Mouse (Mus musculus) urinary bladder, postnatal 36 days (tissue): Measurements from ENCODE around the gene Sord.
"Not testable (repeated sequence)": the region's sequence is repeated elsewhere in the genome, so short reads cannot be mapped to it uniquely, and the experiment has no call there.

Experiments used
- DNase-seq, 2 experiments: peaks; one replicate each; pipeline ENCODE4 v3.0.0; 2022; ENCODE audit warnings: low spot score in 2 of 2, mixed read lengths in 1 of 2

The Sord gene

DNA sequence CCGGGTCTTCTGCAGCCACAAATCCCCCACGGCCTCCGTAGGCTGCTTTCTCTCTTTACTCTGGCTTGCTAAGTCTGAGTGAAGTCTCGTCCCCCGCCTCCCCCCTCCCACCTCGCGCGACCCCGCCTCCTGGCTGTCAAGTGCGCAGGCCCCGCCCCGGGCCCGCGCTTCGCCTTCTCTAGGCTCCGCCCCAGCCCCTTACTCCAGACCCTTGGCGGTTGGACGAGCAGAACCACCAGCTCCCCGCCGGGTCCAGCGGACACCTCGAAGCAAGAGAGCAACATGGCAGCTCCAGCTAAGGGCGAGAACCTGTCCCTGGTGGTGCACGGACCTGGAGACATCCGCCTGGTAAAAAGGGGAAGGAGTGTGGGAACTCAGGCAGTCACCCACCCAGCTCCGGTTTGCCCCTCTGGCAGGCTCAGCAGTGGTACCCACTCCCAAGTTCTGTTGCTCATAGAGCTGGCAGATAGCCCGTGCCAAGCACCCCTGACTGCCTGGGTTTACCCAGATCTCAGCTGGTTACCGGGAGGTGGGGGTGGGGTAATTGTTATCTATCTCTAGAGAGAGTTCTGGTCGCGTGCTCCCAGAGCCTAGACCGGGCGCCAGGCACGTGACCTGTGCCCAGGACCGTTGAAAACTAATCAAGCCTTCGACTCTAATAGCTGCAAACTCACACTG is at the start of gene Sord:
TSS of gene Sord (plus strand) at position 139 of the 678 bp plus-strand sequence.
- DNase-seq, result peak; percentile 56 to 72

DNA sequence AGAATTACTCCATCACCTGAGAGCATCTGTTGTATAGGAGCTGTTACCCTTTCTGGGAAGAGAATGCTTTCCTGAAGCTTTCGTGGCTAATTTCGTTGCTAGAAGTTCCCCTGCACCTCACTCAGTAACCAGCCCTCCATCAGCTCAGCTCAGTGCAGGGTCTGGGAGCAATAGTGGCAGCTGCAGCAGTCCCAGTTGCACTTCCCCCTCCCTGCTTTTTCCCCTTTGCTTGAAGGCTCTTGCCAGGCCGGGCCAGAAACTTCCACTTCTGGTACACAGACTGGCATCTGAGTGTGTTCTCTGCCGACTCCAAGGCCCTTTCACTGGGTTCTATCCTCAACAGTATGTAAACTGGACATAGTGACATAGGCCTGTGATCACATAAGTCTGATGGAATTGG is 49.5 kb upstream of the Sord start:
- no peak for DNase-seq

DNA sequence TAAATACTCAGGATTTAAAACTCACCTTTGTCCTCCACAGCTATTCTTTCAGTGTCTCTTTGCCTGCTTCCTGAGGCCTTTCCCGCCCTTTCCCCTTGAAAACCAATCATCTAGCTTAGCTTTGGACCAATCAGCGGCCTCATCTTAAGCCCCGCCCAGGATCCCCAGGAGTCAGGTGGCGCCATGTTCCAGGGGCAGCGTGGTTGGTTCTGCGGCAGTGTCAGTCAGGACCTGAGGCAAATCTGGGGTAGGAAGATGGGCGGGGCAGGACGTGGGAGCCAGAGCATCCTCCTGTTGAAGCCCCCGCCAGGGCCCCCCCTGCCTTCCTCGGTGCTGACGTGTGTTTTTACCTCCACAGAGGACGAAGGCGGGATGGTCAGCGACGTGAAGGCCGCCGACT is 48.4 kb upstream of the Sord start, which contains the start of the genes Patl2 and Terb2:
TSS of gene Patl2 (minus strand) at position 84 of the 400 bp plus-strand sequence.
TSS of gene Terb2 (plus strand) at position 167 of the 400 bp plus-strand sequence.
- no peak for DNase-seq

DNA sequence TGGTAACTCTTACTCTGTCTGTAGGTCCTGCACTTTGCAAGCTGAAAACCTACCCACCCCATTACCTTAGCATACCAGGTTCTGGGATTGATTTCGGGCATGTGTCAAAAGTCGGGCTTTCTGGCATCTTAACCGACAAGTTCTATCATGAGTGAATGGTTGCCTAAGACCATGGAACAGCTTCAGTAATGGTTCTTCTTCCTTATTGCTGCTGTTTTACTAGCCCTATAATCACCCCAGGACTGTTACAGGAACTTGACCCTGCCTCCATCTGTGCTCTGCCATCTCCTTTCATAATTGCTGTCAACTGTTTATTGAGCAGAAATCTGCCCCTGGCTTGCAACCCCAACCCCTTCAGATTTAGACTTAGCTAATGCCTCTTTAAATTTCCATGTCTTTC is 47.8 kb upstream of the Sord start:
- DNase-seq, result no peak

DNA sequence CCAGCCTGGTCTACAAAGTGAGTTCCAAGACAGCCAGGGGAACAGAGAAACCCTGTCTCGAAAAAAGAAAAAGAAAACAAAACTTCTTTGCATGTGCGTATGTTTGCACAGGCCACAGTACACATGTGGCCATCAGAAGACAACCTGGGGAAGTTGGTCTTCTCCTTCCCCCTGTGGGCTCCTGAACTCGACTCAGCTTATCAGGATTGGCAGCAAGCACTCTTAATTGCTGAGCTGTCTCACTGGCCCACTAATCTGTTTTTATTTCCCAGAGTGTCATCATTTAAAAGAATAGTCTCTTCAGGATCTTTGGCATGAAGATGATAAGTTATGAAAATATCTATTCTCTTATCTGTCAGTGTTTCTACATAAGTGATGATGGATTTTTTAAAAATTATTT is 42.7 kb upstream of the Sord start:
- DNase-seq, result no peak

DNA sequence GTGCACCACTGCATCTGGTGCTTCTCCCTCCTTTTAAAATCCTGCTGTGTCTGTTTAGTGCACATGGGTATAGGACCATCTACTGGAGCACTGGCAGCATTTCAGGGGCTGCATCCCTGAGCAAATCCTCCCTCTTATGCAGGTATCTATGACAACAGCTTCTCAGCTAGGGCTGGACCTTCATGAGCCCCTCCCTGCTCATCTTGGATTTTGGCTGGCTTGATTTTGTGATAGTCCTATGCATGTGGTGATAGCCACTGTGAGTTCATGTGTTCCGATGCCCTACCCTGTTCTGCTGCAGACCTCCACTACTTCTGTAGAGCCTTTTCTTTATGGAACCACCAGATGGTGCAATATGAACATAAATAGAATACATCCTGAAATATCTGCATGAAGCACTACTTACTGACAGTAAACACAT is 40.0 kb upstream of the Sord start:
- DNase-seq, result no peak

DNA sequence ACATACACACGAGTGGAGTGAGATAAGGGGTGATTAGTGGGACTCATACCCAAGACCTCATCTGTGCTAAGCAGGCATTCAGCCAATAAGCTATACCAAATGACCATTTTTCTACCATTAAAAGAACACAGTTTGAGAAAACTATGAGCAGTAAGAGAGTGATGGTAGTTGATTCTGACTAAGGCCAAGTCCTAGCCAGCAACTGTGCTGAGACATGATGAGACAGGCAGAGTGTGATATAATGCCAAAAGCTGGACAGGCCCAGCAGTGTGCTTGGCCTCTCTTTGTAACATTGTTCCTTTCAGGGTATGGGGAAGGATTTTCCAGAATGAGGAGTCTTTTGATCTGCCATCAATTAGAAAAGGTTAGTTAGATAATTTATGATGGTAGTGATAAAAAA is 33.0 kb upstream of the Sord start:
- no peak for DNase-seq

DNA sequence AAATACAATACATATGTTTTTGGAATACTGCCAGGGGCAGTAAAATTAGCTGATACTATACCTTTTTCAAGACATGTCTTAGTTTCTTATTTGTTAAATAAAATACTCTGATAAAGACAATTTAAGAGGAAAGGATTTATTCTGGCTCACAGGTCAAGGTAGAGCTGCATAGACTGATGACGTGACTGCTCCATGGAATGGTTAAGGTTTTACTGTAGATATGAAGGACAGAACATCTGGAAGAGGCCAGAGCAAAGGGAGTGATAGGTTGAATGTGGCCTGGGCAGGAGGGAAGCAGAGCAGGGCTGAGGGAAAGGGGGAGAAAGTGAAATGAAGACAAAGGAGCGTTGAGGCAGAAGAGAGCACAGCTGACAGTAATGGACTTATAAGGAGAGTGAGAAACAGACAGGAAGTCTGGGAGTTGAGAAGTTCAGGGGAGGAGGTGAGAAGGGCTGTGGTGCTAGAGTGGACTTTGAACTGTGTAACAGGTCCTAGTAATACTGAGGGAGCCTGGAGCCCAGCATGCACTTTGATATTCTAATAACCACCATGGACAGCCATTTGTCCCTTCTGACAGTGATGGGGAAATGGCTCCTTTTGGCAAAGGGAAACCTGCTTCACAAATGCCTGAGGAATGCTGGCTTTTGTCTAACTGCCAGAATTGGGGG is 28.0 kb upstream of the Sord start:
- no peak for DNase-seq

DNA sequence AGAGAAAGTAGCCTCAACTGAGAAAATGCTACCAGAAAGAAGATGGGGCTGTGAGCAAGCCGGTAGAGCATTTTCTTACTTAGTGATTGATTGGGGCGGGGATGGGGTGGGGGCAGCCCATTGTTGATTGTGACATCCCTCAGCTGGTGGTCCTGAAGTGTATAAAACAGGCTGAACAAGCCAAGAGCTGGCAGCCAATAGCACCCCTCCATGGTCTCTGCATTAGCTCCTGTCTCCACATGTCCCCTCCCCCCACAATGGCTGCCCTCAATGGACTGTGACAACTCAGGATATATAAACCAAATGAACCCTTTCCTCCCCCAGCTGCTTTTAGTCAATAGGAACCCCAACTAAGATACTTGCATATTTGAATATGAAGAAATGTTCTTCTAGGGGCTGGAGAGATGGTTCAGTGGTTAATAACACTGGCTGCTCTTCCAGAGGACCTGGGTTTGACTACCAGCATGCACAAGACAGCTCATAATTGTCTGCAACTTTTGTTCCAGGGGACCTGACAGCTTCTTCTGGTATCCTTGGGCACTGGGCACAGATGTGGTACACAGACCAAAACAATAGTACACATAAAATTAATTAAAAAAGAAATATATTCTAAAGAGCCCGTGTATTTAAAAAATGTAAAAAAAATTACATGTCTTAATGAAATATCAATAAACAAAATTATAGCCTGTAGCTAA is 23.9 kb upstream of the Sord start:
- DNase-seq, result no peak

DNA sequence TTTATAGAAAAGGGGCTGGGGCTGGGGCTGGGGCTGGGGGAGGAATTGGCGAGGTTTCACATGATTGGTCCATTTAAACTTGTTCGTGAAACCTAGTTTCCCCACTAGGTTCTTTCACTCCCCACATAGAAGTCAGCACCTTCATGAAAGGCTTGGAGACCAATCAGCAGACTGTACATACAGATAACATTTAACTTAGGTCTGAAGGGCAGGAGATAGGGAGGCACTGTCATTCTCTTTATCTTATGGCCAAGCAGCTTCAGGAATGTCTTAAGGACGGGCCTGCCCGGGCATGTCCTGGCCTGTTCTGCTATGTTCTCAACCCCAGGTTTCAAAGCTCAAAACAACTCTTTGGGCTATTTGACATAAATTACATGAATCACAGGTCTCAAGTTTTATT is 17.5 kb upstream of the Sord start:
- not testable (repeated sequence) for DNase-seq

DNA sequence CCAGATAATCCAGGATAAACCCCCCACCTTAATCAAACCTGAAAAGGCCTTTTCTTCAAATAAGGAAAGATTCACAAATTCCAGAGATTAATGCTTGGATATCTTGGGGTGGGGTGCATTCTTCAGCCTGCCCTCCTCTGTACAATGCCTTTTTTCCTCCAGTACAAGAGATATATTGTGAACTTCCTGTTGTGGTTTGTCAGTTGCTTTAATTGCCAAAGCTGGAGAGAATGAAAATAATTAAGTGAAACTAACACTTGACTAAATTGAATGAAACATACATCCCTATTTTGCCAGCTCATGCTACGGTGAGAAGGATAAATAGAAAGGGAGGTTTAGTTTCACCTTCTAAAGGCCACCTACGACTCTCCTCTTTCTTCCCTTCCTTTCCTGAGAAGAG is 16.3 kb upstream of the Sord start:
- DNase-seq, result no peak

DNA sequence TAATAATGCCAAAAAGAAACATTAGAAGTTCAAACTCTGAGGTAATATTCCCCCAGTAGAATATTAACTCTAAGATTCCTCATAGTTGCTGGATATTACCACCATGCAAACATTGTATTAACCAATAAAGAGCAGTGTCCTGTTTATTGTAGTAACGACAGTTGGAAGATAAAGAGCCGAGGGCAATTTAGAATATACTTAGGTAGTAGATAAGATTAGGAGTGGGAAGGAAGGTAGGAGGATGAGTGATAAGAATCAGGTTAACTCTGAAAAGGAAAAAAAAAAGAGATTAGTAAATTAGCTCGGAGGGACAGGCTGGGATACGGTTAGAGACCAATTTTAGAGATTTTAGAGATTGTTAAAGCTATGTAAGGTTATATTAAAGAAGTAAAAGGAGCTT is 13.2 kb upstream of the Sord start:
- DNase-seq, result no peak

DNA sequence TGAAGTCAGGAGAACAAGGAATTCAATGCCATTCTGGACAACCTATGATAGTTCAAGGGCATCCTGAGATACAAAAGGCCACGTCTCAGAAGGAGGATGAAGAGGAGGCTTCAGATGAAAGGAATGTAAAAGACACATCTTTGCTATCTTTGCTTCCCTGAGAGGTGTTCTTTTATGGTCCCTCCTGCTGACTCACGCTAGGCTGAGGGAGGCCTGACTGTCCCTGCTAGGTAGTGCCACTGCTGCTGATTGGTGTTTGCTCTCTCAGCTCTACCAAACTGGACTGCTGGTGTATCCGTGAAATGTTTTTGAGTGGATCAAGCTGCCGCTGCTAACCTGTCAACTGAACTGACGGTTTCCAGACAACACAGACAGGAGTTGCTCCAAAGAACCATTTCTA is 12.8 kb upstream of the Sord start:
- DNase-seq, result no peak

DNA sequence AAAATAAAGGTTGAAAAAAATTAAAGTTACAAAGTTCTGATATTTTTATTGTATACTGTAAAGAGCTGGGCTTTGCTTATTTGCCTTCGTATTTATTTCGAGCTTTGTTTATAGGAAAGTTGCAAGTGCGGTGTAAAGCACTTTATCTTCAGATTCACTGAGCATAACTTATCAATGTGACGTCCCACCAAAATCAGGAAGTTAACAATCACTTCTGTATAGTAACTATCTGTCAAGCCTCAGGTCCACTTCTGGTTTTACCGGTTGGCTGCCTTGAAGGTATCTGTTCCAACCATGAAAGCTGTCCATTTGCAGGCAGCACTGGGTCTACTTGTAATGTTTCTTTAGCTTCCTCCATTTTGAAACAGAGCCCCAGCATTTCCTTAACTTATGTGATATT is 12.3 kb upstream of the Sord start:
- no peak for DNase-seq

DNA sequence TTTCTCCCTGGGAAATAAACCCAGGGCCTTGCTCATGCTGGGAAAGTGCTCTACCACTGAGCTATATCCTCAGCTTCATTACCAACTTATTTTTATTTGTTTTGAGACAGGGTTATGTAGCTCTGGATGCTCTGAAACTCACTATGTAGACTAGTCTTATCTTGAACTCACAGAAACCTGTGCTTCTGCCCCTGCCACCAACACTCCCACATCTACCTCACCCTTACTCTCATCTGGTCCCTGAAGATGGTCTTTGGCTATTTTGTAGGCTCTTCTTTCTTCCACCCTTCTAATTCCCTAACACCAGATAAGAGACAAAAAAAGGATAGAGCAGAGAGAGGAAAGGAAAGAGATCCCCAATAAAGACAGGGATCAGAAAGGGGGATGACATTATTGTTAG is 10.9 kb upstream of the Sord start:
- no peak for DNase-seq

DNA sequence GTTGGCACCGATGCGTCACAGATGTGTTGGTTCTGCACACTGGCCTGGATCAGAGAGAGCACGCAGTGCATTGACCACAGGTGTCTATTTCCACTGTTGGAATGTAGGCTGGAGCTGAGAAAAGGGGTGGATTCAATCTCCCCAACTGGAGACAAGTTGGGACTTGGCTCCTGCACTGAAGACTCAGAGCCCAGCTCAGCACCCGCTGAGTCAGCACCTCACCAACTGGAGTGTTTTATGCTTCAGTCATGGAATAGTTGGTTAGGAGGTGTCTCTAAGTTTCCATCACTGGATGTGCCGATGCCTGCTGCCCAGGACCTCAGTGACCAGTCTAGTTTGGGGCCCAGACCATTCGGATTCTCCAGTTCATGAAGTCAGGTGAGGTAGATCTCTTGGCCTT is 4.2 kb upstream of the Sord start:
- peak in 1 of 2 experiments; percentile 35 for DNase-seq

DNA sequence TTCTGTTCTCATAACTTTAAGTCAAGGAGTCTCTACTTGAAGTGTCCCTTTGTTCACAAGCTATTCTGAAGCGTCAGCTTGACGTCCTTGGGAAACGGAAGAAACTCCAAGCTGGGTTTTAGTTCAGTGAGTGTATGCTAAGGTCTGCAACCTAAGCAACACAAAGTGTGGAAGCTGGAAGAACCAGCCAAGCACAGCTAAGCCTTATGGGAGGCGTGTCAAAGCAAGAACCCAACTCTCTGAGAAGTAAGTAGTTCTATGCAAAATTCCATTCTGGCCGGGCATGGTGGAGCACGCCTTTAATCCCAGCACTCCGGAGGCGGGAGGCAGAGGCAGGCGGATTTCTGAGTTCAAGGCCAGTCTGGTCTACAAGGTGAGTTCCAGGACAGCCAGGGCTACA is 2.9 kb upstream of the Sord start:
- no peak for DNase-seq

DNA sequence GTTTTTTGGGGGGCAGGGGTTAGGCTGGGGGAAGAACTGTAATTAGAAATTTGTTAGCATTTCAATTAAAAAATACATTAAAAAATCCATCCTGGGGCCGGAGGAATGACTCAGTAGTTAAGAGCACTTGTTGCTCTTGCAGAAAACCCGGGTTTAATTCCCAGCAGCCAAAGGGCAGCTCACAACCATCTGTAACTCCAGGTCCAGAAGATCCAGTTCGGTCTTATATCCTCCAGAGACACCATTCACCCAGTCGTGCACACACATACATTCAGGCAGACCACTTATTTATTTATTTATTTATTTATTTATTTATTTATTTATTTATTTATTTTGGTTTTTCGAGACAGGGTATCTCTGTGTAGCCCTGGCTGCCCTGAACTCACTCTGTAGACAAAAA is 1.2 kb upstream of the Sord start:
- no peak for DNase-seq

DNA sequence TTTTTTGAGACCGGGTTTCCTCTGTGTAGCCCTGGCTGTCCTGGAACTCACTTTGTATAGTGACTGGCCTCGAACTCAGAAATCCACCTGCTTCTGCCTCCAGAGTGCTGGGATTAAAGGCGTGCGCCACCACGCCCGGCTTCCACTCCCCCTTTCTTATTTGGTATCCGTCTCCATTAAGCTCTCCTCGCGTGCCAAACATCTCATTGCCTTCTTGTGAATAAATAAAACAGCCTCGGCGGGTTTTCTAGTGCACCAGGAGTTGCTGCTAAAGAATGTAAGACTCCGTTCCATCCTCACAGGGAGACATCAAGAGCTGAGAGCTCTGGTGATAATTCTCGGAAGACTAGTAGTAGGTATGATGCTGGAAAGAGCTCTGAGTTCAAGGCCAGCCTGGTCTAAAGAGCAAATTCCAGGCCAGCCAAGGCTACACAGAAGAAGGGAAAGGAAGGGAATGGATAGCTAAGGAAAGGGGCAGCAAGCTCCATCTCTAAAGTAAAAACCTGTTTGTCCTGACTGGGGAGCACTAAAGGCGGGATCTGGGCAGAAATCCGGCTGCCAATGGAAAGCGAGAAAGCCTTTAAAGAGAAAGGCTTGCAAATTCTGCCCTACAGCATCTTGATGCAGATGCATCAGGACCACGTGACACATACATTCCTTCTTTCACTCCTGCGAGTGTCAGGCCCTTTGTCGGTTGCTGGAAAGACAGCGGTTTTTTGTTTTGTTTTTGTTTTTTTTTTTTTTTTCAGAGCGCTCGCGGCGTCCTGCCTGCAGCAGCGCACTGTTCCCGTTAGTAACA is 591 bp upstream of the Sord start:
- peak in 1 of 2 experiments; percentile 47 for DNase-seq

DNA sequence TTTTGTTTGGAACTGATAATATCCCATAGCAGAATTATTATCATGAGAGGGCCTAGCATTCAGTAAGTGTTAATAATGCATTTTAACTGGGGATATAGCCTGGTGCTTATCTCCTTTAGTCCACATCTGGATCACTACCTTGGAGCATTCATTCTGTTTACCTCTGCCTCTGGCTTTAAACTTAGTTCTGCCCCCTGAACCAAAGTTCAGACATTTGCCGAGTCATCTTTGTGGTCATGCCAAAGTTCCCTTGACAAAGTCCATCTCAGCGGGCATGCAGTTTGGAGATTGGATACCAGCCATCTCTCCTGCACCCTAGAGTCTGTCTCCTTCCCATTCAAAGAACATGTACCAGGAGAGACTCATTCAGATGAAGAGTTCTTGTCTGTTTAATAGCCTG is 876 bp downstream of the Sord start:
- DNase-seq, result no peak

DNA sequence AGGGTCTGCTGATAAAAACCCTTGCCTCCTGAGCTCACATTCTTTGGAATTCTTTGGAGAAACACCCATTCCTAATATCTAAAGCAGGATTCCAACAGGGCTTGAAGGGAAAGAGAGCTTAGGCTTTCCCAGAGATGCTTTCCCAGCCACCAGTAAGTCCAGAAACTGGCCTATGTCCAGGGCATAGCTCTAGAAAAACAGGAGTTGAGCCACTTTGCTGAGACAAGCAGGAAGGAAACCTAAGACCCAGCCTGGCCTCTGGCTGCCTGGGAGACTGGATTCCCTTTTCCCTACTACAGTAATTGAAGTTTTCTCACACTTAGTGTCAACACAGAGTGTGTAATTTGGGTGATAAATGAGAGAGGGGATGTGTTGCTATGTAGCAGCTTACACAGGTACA is 1.8 kb downstream of the Sord start:
- DNase-seq, result no peak

DNA sequence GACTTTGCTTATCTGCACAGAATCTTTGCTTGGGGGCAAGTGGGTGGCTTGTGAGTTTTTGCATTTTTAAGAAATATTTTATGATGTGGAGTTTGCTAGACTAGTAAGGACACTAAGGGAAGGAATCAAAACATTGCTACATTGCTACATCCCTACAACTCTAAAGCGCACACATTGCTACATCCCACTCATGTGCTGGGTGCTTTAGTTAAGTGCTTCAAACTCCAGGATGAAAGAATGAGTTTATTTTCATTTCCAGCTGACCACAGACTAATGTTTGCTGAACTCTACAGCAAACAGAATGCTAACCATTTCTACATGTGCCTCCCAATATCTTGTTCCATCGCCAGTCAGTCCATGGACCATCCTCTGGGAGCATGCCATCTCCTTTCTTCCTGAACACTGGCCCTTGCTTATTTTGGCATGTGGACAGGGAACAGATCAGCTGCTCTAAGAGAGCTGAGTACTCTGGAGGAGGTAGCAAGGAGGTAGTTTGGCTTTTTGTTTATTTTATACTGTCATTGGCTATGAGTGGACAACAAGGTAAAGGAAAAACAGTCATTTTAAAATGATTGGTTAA is 3.4 kb downstream of the Sord start:
- no peak for DNase-seq
